Mouse (Mus musculus): ENCODE data around the gene Dlgap1. TPM values are rescaled to one million over a fixed set of nuclear protein-coding genes. Genes with fewer than 3 reads are reported as not detected.

The Dlgap1 gene
- polyA plus RNA-seq, 1 experiment: not detected

DNA sequence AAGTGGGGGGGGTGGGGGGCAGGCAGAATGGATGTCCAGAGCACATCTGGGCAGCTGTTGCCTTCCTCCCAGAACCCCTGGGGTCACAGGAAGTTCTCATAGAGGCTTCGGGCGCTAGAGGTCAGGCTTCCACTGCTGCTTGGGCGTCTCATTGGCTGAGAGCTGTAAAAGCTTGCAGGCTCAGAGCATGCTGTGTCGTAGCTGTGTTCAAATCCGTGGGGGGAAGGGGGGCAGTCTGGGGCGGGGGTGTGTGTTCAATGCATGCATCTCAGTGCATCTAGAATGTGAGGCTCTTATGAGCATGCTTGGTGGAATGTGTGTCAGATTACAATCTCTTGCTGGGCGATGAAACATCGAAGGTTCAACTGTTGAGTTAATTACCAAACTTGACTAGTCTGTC, 751.9 kb downstream of the Dlgap1 start:
- no peak for TF ChIP-seq GATA1 (IDR thresholded peaks at IDR 0.05; ENCODE audit: low read length)

DNA sequence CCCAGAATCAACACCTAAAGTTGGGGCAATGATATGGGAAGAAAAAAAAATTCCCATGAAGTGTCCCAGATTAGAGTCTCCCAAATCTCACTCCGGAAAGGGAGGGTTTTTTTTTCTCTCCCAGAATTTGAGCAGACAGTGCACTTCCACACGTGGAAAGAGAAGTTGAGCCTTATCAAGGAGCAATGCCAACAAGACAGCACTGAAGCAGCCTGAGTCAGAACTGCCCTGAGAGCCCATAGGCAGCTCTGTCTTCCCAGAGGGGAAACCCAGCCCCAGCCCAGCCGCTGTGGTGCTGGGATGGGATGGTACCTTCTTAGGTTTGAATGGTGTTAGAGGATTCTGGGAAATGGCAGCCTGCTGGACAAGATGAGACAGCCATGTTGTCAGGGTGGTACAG, 753.3 kb downstream of the Dlgap1 start:
- no peak for TF ChIP-seq GATA1 (IDR thresholded peaks at IDR 0.05; ENCODE audit: low read length)

DNA sequence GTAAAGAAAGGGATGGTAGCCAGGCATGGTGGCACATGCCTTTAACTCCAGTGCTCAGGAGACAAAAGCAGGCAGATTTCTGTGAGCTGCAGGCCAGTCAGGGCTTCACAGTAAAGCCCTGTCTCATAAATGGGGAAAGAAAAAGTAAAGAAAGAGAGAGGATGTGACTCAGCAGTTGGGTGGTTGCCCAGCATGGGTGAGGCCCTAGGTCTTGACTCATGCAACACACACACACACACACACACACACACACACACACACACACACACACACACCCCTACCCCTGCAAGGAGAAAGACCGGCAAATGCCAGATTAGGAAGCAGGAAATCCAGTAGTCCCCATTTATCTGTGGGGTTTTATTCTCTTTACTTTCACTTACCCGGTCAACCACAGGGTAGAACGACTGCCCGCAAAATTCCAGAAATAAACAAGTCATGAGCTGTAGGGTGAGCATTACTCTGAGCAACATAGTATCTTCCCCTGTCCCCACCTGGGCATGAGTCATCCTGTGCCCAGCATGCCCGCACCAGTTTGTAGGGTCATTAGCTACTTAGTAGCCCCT, 759.9 kb downstream of the Dlgap1 start:
- no peak for TF ChIP-seq GATA1 (IDR thresholded peaks at IDR 0.05; ENCODE audit: low read length)

DNA sequence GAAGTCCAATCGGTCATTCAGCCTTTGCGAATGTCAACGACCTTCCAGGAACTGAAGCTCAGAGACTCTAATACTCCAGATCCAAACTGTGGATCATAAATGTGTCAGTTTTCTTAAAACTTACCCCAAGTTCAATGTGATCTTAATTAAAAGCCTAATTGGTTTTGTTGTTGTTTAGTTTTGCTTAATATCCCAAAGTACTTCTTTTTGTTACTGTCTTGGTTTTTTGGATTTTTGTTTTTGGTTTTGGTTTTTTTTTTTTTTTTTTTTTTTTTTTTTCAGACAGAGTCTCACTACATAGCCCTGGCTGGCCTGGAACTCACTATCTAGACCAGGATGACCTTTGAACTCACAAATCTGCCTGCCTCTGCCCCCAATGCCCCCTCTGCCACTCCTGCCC, 765.9 kb downstream of the Dlgap1 start:
- TF ChIP-seq GATA1 (IDR thresholded peaks at IDR 0.05; ENCODE audit: low read length): no peak

DNA sequence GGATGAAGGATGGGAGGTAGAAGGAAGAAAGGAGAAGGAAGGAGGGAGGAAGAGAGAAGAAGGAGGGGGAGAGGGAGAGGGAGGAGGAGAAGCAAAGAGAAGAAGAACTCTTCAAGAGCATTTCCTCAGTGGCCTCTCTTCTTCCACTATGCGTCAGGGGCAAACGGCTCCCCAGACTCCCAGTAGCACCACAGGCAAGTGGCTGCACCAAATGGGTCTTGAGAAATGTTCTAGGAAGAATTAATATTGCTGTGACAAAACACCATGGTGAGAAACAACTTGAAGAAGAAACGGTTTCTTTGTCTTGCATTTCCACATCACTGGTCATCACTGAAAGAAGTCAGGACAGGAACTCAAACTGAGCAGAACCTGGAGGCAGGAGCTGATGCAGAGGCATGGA, 766.5 kb downstream of the Dlgap1 start:
- no peak for TF ChIP-seq GATA1 (IDR thresholded peaks at IDR 0.05; ENCODE audit: low read length)

DNA sequence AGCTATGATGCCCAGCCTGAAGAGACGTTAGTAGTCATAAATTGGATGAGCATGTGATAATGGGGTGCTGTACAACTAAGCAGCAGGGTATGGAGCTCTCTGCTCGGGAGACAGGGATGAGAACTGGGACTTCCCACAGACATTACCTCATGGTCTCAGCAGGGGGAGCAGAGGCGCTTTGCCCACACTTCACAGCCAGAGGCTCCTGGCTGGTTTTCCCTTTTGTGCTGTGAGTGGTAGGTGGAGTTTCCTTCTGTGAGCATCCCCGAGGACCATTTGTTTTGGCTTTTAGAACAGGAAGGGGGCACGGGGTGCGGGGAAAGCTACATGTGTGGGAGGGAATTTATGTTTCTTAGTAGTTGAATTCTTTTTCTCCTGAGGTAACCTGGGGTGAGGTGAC, 768.6 kb downstream of the Dlgap1 start:
- TF ChIP-seq GATA1 (IDR thresholded peaks at IDR 0.05; ENCODE audit: low read length): no peak

DNA sequence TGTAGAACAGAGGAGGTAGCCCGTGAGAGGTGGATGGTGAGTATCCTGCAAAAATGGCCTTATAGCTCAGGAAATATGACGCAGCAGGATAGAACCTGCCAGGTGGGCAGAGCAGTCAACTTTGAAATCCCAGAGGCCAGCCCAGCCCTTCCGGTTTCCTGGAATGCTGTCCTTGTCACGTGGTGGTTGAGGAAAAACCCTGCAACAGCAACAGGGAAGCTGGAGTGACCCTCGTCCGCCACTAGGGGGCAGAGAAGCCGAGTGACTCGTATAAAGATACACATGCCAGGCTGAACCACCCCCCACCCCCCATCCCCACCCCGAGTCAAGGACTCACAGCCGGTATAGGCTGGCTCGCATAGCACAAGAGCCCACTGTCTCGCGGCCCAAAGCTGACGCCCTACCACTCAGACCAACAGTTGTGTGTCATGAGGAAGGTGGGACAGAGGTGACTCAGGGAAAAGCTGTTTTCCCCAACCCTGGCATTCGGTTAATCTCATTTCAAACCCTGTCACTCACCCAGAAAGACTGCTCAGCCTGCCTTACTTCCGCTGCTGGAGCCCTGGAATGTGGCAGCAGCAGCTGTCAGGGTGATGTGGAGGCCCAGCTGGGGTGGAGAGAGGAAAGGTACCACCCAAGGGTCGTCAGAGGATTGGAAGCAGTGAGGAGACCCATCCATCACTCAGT, 769.4 kb downstream of the Dlgap1 start:
- no peak for TF ChIP-seq GATA1 (IDR thresholded peaks at IDR 0.05; ENCODE audit: low read length)

DNA sequence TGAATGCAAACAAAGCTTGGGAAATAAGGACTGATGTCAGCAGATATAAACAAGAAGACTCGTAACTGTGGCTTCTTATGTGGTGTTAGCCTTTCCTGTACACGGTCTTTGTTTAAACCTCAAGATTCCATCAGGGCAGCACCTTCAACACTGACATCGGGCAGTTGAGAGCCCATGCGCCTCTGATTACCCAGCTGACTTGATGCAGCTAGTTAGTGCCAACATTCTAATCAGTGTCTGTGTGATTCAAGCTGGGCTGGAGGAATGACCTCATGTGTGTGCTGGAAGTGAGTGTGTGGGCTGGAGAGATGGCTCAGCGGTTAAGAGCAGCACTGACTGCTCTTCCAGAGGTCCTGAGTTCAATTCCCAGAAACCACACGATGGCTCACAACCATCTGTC, 770.5 kb downstream of the Dlgap1 start:
- TF ChIP-seq GATA1 (IDR thresholded peaks at IDR 0.05; ENCODE audit: low read length): no peak

DNA sequence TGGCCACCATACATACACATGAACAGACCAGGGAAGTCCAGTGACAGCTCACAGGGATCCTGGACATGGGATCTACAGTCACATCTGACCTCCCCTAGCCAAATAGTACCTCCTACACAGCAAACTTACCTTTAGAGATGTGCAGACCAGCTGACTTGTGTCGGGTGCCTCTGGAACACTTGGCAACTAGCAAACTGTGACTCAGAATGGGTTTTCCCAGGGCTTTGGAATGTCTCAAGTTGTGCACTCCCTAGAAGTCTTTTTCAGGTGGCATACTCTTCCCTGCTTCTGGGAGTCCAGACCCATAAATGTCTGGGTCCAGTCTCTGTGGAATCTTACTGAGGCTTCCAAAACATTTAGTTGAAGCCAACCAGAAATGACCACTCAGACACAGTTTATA, 772.8 kb downstream of the Dlgap1 start:
- TF ChIP-seq GATA1 (IDR thresholded peaks at IDR 0.05; ENCODE audit: low read length): no peak

DNA sequence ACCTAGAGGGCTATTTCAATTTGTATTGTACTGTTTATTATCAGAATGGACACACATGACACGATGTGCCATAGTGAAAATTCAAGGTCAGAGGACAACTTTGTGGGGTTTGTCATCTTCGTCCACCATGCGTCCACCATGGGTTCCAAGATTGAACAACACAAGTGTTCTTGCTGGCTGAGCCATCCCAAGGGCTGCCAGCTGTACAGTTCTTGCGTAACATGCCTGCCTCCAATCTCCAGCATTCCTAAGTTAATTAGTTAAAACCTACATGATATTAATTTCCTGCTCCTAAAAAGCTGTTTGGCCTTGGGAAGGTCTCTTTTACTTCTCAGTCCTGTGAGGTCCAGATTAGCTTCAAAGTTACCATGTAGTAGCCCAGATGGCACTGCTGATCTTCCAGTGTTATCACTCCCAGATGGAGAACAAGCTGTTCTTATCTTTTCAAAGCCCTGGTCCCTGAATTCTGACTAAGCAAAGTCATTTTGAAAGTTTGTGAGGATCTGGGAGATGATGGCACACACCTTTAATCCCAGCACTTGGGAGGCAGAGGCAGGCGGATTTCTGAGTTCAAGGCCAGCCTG, 775.8 kb downstream of the Dlgap1 start:
- no peak for TF ChIP-seq GATA1 (IDR thresholded peaks at IDR 0.05; ENCODE audit: low read length)

DNA sequence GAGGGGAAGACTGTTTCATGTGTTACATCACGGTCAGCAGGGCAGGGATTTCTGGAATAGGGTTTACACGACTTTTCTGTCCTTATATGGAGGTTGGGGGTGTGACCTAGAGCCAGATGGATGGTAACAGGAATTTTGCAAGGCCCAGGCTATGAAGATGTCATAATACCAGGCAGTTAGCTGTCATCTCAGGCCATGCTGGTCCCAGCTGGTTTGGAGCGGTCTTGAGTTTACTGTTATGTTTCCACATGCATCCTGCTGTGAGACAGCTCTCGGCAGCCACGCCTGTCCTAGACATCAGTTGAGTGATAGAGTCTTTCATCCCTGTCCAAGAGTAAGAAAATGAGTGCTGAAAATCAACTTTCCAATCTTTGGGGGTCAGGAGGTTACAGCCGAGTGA, 776.5 kb downstream of the Dlgap1 start:
- no peak for TF ChIP-seq GATA1 (IDR thresholded peaks at IDR 0.05; ENCODE audit: low read length)

DNA sequence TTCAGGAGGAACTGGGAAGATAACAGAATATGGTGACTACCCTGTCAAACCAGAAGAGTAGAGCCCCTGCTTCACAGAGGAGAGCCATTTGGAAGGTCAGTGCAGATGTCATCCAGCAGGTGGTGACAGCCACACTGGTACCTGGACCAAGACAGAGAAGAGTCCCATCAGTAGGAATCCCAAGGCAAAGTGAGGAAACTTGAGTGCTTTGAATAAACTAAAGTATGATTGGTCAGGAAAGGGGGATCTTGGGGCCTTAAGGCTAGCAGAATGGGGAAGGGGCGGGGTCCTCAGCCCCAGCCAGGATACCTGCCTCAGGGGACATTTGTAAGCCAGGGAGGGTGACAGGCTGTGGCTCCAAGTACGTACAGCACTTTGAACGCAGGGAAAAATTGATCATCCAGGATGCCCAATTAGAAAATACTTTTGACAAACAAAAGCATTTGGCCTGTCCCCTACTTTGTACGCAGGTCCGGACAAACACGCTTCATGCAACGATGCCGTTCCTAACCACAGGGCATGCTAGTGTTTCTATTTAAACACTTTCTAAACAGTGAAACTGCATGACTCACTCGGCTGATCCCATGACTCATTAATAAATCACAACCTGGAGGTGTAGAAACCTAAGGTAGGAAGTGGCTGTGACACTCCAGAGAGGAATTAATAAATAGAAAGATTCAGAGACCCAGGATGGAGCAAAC, 777.7 kb downstream of the Dlgap1 start:
- TF ChIP-seq GATA1 (IDR thresholded peaks at IDR 0.05; ENCODE audit: low read length): no peak

DNA sequence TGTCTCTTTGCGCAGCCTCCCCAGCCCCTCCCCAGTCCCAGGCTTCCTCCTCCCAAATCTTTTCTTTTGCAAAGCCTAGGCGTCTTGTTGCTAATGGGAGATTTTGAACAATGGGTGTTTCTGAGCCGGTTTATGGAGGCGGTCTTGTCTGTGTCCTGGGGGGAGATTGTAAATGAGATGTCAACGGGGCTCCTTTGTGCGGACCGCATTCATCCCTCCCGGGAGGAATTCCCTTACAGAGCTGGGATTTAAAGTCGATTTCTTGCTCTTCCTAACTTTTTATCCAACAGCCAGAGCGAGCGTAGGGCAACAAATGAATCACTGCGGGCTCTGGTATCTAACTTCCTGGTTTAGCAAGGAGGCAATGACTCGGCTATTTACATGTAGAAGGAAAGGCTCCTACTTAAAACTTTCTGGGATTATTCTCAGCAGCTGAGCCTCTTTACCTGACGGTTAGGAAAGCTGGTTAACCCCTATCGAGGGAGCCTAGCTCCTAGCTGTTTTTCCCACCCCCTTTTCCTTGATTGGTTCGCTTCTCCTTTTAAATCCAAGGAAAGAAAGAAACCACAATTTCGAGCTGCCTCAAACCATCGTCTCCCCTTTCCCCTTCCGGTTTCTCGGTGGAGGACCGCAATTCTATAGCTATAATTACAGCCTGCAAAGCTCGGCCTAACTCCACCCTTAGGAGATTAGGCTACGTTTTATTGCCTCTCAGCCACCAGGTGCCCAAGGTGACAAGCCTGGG, 779.0 kb downstream of the Dlgap1 start:
- no peak for TF ChIP-seq GATA1 (IDR thresholded peaks at IDR 0.05; ENCODE audit: low read length)

DNA sequence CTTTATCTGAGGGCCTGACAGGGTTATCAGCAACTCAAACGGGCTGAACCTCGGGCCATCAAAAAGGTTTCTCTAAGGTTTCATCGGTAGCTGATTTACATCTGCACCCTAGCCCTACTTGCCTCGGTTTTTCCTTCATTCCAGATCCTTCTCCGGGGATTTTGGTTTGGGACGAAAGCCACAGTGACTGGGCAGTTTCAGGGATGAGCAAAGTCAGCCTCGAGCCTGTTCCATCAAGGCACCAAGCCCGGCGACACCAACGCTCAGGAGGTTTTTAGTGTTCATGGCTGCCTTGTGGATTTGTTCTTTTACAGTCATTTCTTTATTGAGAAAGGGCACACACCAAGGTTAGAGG, 779.6 kb downstream of the Dlgap1 start:
- TF ChIP-seq GATA1 (IDR thresholded peaks at IDR 0.05; ENCODE audit: low read length): no peak

DNA sequence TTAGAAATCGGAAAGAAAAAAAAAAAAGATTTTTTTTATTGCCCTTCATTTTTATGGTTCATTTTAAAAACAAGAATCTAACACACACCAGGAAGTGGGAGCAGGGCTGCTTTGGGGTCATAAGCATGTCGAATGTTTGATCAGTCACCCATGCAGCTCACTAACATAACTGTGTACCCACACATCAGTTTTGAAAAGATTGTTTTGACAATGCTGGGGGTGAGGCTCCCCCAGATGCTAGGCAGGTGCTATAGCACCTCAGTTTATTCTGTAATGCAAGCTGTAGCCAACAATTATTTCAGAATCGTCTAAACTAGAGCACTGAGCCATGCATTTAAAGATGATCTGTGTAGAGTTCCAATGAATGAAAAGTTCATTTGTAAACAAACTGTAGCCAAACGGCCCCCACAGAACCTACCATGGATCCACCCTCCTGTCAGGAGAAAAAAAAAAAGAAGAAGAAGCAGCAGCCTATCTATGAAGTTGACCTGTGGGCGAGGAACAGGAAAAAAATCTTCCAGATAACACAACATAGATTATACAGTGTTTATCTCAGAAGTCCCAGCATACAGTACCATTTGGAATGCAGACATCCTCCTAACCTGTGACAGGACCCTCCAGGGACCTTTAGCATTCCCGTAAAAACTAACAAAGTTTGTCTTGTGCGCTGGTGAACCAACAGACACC, 780.2 kb downstream of the Dlgap1 start:
- TF ChIP-seq GATA1 (IDR thresholded peaks at IDR 0.05; ENCODE audit: low read length): no peak

Measured in G1E-ER4 (cell line).